15 mouse cellular contexts compared by ENCODE assay signal in the genomic region with DNA sequence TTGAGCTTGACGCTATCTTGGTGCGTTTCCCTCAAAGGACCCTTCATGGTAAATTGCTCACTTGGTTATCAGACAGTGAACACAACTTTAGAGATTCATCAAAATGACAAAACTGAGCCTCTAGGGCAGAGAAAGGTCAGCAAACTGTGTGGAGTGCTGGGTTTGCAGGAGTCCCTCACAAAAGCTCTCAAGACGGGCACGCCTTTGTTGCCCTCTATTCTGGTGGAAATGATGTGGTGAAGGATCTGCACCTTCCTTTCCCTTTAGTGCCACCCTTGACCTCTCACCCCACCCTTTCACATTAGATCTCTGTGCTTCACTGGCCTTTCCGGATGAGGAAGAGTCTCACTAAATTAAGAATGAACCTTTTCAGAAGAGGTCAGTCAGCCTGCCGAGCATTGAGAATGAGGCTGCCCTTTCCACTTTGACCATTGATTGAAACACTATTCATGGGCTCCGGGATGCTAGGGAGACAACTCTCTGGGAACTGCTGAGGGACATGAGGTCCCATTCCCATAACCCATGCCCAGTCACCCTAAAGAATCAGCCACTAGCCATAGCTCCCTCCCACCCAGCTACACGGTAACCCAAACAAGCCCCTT.
DNase-seq lines count a peak whose midpoint lies in the region; ATAC-seq and TF ChIP-seq lines count a peak whose summit lies in the region.
"Had no signal": no experiment of that assay in that cellular context is flagged by ENCODE, and none has a peak within 500 bp of the region (broad histone marks: within the 10 kb centered on the region; RNA-seq: fewer than 3 reads in every experiment).

No protein-coding gene starts in this region.

- WGBS in forebrain, embryonic 12.5 days: 23% methylated on average over 8 of the region's 8 CpGs
- WGBS in forebrain, embryonic 15.5 days: 36% methylated on average over 8 of the region's 8 CpGs
- WGBS in kidney, postnatal 0 days: 34% methylated on average over 8 of the region's 8 CpGs
- WGBS in neural tube, embryonic 13.5 days: 17% methylated on average over 8 of the region's 8 CpGs

- no peaks in the 10 kb centered on the region for H3K36me3 ChIP-seq in forebrain, embryonic 12.5 days (replicated peaks)
- H3K36me3 ChIP-seq in forebrain, embryonic 15.5 days: no peaks in the 10 kb centered on the region
- no peaks in the 10 kb centered on the region for H3K36me3 ChIP-seq in kidney, postnatal 0 days (ENCODE audit: insufficient read depth, low read length)
- H3K36me3 ChIP-seq in neural tube, embryonic 13.5 days: no peaks in the 10 kb centered on the region
- H3K36me3 ChIP-seq: G1E; limb, embryonic 13.5 days had no signal

- H3K4me3 ChIP-seq in forebrain, embryonic 12.5 days (replicated peaks): no peak overlapping the region
- no peak overlapping the region for H3K4me3 ChIP-seq in forebrain, embryonic 15.5 days
- no peak overlapping the region for H3K4me3 ChIP-seq in kidney, postnatal 0 days (replicated peaks; ENCODE audit: low read depth, low read length)
- no peak overlapping the region for H3K4me3 ChIP-seq in neural tube, embryonic 13.5 days
- H3K4me3 ChIP-seq: erythroblast, embryonic 14.5 days; limb, embryonic 13.5 days had no signal

- peaks cover 6% of the 10 kb centered on the region; the same call in 1 of the 2 replicates for H3K4me1 ChIP-seq in forebrain, embryonic 12.5 days
- peaks cover 4% of the 10 kb centered on the region; the same call in 1 of the 2 replicates for H3K4me1 ChIP-seq in forebrain, embryonic 15.5 days
- no peaks in the 10 kb centered on the region for H3K4me1 ChIP-seq in kidney, postnatal 0 days (replicated peaks; ENCODE audit: insufficient read depth, low read length)
- H3K4me1 ChIP-seq in neural tube, embryonic 13.5 days (replicated peaks): no peaks in the 10 kb centered on the region

- no peak overlapping the region for H3K27ac ChIP-seq in forebrain, embryonic 12.5 days
- H3K27ac ChIP-seq in forebrain, embryonic 15.5 days (replicated peaks): no peak overlapping the region
- no peak overlapping the region for H3K27ac ChIP-seq in kidney, postnatal 0 days
- H3K27ac ChIP-seq in neural tube, embryonic 13.5 days (replicated peaks): no peak overlapping the region
- H3K27ac ChIP-seq: limb, embryonic 13.5 days had no signal

- TF ChIP-seq CTCF in kidney, postnatal 0 days (IDR thresholded peaks at IDR 0.05; ENCODE audit: low read depth): no peak

- no peak for DNase-seq in kidney, postnatal 0 days (ENCODE audit: low spot score)
- DNase-seq in kidney, adult 18-20 months: no peak
- DNase-seq in embryo, embryonic 11 days: peak; percentile 65
- DNase-seq in spleen, postnatal 36 days (ENCODE audit: low spot score in 2 of 2): no peak
- no peak for DNase-seq in spleen, postnatal 14 days (ENCODE audit: low spot score in 2 of 2)
- DNase-seq: adrenal gland, postnatal 14 days; cerebellum, postnatal 36 days; heart, adult 18-20 months had no signal

- H3K9me3 ChIP-seq in forebrain, embryonic 12.5 days: no peaks in the 10 kb centered on the region
- no peaks in the 10 kb centered on the region for H3K9me3 ChIP-seq in forebrain, embryonic 15.5 days
- no peaks in the 10 kb centered on the region for H3K9me3 ChIP-seq in kidney, postnatal 0 days (replicated peaks; ENCODE audit: low read length)
- no peaks in the 10 kb centered on the region for H3K9me3 ChIP-seq in neural tube, embryonic 13.5 days
- H3K9me3 ChIP-seq: G1E; limb, embryonic 13.5 days had no signal

- no peak overlapping the region for H3K4me2 ChIP-seq in forebrain, embryonic 12.5 days
- no peak overlapping the region for H3K4me2 ChIP-seq in forebrain, embryonic 15.5 days (replicated peaks)
- no peak overlapping the region for H3K4me2 ChIP-seq in kidney, postnatal 0 days (ENCODE audit: low read length)
- no peak overlapping the region for H3K4me2 ChIP-seq in neural tube, embryonic 13.5 days
- H3K4me2 ChIP-seq: limb, embryonic 13.5 days had no signal

- no peaks in the 10 kb centered on the region; the same call in 1 of the 2 replicates for H3K27me3 ChIP-seq in forebrain, embryonic 12.5 days
- no peaks in the 10 kb centered on the region for H3K27me3 ChIP-seq in forebrain, embryonic 15.5 days
- H3K27me3 ChIP-seq in kidney, postnatal 0 days (ENCODE audit: insufficient read depth, low read length): no peaks in the 10 kb centered on the region
- peaks cover 12% of the 10 kb centered on the region; the same call in 1 of the 2 replicates for H3K27me3 ChIP-seq in neural tube, embryonic 13.5 days
- H3K27me3 ChIP-seq: limb, embryonic 13.5 days had no signal

- no peak overlapping the region for H3K9ac ChIP-seq in forebrain, embryonic 12.5 days
- no peak overlapping the region for H3K9ac ChIP-seq in forebrain, embryonic 15.5 days (replicated peaks)
- H3K9ac ChIP-seq in kidney, postnatal 0 days (ENCODE audit: low read depth, low read length): no peak overlapping the region
- H3K9ac ChIP-seq in neural tube, embryonic 13.5 days: no peak overlapping the region
- H3K9ac ChIP-seq: limb, embryonic 13.5 days had no signal

- peak; percentile 67 for ATAC-seq in forebrain, embryonic 12.5 days (ENCODE audit: low FRiP score)
- ATAC-seq in forebrain, embryonic 15.5 days (replicated peaks): no peak
- peak; percentile 52; the same call in 1 of the 2 replicates for ATAC-seq in kidney, postnatal 0 days (replicated peaks; ENCODE audit: low FRiP score, low read depth)
- ATAC-seq in neural tube, embryonic 13.5 days (ENCODE audit: low read depth): peak; percentile 65
- ATAC-seq: inflammation-experienced regulatory T-cells, adult 6 months had no signal
